Mouse (Mus musculus) ES-E14 (cell line): Measurements from ENCODE around the gene Gm7138.
A peak's percentile ranks its signal among the peaks of the same experiment; 100 is the strongest.

Experiments used
- MAFK ChIP-seq: IDR thresholded peaks from 2 replicates; pipeline ENCODE4 v1.6.1; 2014; ENCODE audit warnings: mild to moderate bottlenecking, low read depth, low read length, inconsistent platforms; ENCODE audit not compliant: insufficient read depth
- ZC3H11A ChIP-seq: IDR thresholded peaks from 2 replicates; pipeline ENCODE4 v1.6.1; 2012; ENCODE audit warnings: low read depth, mild to moderate bottlenecking, inconsistent platforms, low read length, borderline replicate concordance

DNA sequence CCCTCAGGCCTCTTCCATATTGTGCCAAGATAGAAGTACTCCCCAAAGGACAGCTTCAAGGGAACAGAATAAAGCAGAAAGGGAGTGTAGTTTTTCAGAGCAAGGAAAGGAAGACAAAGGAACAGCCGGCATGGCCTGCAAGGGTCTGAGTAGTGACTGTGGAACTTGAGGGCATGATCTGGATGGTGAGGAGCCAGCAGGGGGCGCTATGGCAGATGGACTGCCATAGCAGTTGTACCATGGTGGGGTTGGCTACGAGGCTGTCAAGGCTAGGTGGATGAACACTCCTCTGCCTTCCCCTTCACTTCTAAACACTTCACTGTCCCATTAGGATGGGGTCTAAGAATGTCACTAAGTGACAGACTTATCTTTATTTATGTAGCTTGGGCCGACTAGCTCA is 47.5 kb downstream of the Gm7138 start:
- 0 out of 2 replicates have a peak, but pooled peaks have one; percentile 1 for TF ChIP-seq ZC3H11A
- no peak for TF ChIP-seq MAFK
